Mouse (Mus musculus): ENCODE results near the gene Gm17545.

DNA sequence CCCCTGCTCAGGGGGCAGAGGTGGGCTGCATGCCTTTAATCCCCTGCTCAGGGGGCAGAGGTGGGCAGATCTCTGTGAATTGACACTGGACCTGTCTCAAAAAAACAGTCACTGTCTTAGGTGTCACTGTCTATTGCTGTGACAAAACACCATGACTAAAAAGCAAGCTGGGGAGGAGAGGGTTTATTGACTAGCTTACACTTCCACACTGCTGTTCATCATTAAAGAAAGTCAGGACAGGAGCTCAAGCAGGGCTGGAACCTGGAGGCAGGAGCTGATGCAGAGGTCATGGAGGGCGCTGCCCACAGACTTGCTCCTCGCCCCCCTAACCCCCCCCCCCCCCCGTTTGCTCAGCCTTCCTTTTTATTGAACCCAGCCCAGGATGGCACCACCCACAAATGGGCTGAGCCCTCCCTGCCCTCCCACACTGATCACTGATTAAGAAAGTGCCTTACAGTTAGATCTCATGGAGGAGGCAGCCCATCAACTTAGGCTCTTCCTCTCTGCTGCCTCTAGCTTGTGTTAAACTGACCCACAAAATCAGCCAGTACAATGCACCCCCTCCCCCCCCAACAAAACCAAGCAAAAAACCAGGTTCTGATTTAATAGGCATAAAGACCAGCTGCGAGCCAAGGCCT, 25.9 kb upstream of the Gm17545 start:
- no peak for TF ChIP-seq CTCF (IDR thresholded peaks at IDR 0.05; ENCODE audit: extremely low read depth, insufficient read length, insufficient replicate concordance, low read depth, low read length)
- TF ChIP-seq POLR2A (IDR thresholded peaks at IDR 0.05; ENCODE audit: low read depth, low read length) = no peak

All from small intestine, adult 2 months (tissue).